Comparison of ENCODE assay signal across 9 mouse cellular contexts in the genomic region with DNA sequence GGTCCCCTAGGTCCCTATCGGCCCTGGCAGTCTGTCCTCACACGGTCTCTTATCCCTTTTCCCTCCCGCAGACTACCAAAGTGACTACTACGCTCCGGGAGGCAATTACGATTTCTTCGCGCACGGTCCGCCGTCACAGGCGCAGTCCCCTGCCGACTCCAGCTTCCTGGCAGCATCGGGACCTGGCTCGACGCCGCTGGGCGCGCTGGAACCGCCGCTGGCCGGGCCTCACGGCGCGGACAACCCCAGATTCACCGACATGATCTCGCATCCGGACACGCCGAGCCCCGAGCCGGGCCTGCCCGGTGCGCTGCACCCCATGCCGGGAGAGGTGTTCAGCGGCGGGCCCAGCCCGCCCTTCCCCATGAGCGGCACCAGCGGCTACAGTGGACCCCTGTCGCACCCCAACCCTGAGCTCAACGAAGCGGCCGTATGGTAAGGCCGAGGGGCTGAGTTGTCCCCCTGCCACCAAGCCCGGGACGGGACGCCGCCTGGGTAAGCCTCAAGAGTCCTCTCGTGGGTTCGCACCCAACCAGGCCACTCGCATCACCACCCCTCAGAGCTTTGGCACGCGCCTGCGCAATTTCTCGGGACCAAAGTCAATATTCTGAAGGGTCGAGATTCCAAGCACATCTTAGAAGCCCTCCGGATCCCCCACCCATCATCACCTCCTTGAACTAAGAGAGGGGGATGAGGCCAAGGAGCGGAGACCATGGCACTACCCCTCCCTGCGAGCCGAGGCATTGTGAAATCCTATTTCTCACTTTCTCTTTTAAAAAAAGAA. TPM values are rescaled to one million over a fixed set of nuclear protein-coding genes. Genes with fewer than 3 reads are reported as not detected.
DNase-seq lines count a peak whose midpoint lies in the region; ATAC-seq lines count a peak whose summit lies in the region.
"Had no signal": no experiment of that assay in that cellular context is flagged by ENCODE, and none has a peak within 500 bp of the region (broad histone marks: within the 10 kb centered on the region; RNA-seq: fewer than 3 reads in every experiment).

No protein-coding gene starts in this region.

- H3K36me3 ChIP-seq in heart, embryonic 10.5 days = no peaks in the 10 kb centered on the region
- peaks cover 11% of the 10 kb centered on the region; the same call in 1 of the 2 replicates for H3K36me3 ChIP-seq in hindbrain, embryonic 13.5 days
- no peaks in the 10 kb centered on the region for H3K36me3 ChIP-seq in midbrain, embryonic 15.5 days (replicated peaks)

- no peak for ATAC-seq in hindbrain, embryonic 13.5 days (ENCODE audit: low FRiP score)
- ATAC-seq in midbrain, embryonic 15.5 days (replicated peaks) = peak; percentile 18
- no peak for ATAC-seq in megakaryocyte progenitor cell, adult 5-6 weeks (replicated peaks; ENCODE audit: poor library complexity)

- H3K27me3 ChIP-seq in heart, embryonic 10.5 days (ENCODE audit: insufficient read depth, poor library complexity, severe bottlenecking) = peaks cover 94% of the 10 kb centered on the region
- peaks cover 70% of the 10 kb centered on the region for H3K27me3 ChIP-seq in hindbrain, embryonic 13.5 days
- H3K27me3 ChIP-seq in midbrain, embryonic 15.5 days (replicated peaks) = peaks cover 18% of the 10 kb centered on the region

- peaks cover 37% of the 10 kb centered on the region for H3K4me1 ChIP-seq in heart, embryonic 10.5 days
- H3K4me1 ChIP-seq in brown adipose tissue, adult 24 weeks (ENCODE audit: control insufficient read depth, insufficient read depth, insufficient read length, low read length) = no peaks in the 10 kb centered on the region
- H3K4me1 ChIP-seq in hindbrain, embryonic 13.5 days (replicated peaks) = peaks cover 39% of the 10 kb centered on the region
- peaks cover 29% of the 10 kb centered on the region for H3K4me1 ChIP-seq in midbrain, embryonic 15.5 days

- DNase-seq in heart, embryonic 10.5 days (ENCODE audit: low spot score) = no peak
- no peak for DNase-seq in heart, adult 9 months (ENCODE audit: low spot score in 2 of 2)
- no peak for DNase-seq in frontal cortex, adult 2 months (ENCODE audit: extremely low spot score in 1 of 2, low spot score in 1 of 2)
- no peak for DNase-seq in kidney, postnatal 14 days

- peak overlapping the region; percentile 96 for H3K9ac ChIP-seq in hindbrain, embryonic 13.5 days
- peak overlapping the region; percentile 52 for H3K9ac ChIP-seq in midbrain, embryonic 15.5 days

- H3K9me3 ChIP-seq in heart, embryonic 10.5 days = no peaks in the 10 kb centered on the region
- no peaks in the 10 kb centered on the region for H3K9me3 ChIP-seq in hindbrain, embryonic 13.5 days
- H3K9me3 ChIP-seq in midbrain, embryonic 15.5 days = no peaks in the 10 kb centered on the region

- peak overlapping the region; percentile 74 for H3K4me2 ChIP-seq in hindbrain, embryonic 13.5 days
- H3K4me2 ChIP-seq in midbrain, embryonic 15.5 days = peak overlapping the region; percentile 54

- no peak overlapping the region for H3K27ac ChIP-seq in heart, embryonic 10.5 days
- no peak overlapping the region for H3K27ac ChIP-seq in brown adipose tissue, adult 24 weeks (replicated peaks; ENCODE audit: low read depth, low read length)
- H3K27ac ChIP-seq in hindbrain, embryonic 13.5 days = peak overlapping the region; percentile 97
- peak overlapping the region; percentile 81 for H3K27ac ChIP-seq in midbrain, embryonic 15.5 days

- WGBS in heart, embryonic 10.5 days = 1% methylated on average over 61 of the region's 61 CpGs
- under 1% methylated on average over 59 of the region's 61 CpGs for WGBS in hindbrain, embryonic 13.5 days
- WGBS in midbrain, embryonic 15.5 days = 4% methylated on average over 61 of the region's 61 CpGs

- peak overlapping the region; percentile 53 for H3K4me3 ChIP-seq in heart, embryonic 10.5 days
- peak overlapping the region; percentile 27 for H3K4me3 ChIP-seq in brown adipose tissue, adult 24 weeks (ENCODE audit: insufficient read depth, low read depth, low read length)
- H3K4me3 ChIP-seq in hindbrain, embryonic 13.5 days = peak overlapping the region; percentile 67
- H3K4me3 ChIP-seq in midbrain, embryonic 15.5 days = peak overlapping the region; percentile 46
- H3K4me3 ChIP-seq: erythroblast, embryonic 14.5 days had no signal

RNA-seq across cellular contexts. Expression of a gene that starts 8.6 kb away (rescaled TPM):
- polyA plus RNA-seq in heart, embryonic 10.5 days (2016; fragmentation: Nextera tagmentation; extraction: Ambion mirVana) = 0.05 TPM in 1 of 2 replicates, not detected in the other
- polyA plus RNA-seq in brown adipose tissue, adult 24 weeks (2012; ENCODE audit: insufficient read depth, insufficient read length, missing spikeins) = not detected in 2 replicates
- 48.9 and 50.7 TPM in 2 replicates for polyA plus RNA-seq in hindbrain, embryonic 13.5 days (2015; fragmentation: Nextera tagmentation; extraction: Ambion mirVana)
- 36.8 and 41.5 TPM in 2 replicates for polyA plus RNA-seq in midbrain, embryonic 15.5 days (2015; fragmentation: Nextera tagmentation; extraction: Ambion mirVana)
- not detected in 2 replicates for total RNA-seq in megakaryocyte progenitor cell, adult 5-6 weeks (2015)
- not detected in 2 replicates for total RNA-seq in megakaryocyte progenitor cell, adult 5-6 weeks (2017)
- polyA plus RNA-seq in frontal cortex, adult 2 months (2012; rRNA removed) = 0.23 and 0.40 TPM in 2 replicates
- polyA plus RNA-seq: erythroblast, embryonic 14.5 days had no signal

RNA-seq across cellular contexts. Expression of a gene that starts 32.5 kb away (rescaled TPM):
- 7.5 and 7.7 TPM in 2 replicates for polyA plus RNA-seq in heart, embryonic 10.5 days (2016; fragmentation: Nextera tagmentation; extraction: Ambion mirVana)
- 22.0 and 25.5 TPM in 2 replicates for polyA plus RNA-seq in brown adipose tissue, adult 24 weeks (2012; ENCODE audit: insufficient read depth, insufficient read length, missing spikeins)
- polyA plus RNA-seq in hindbrain, embryonic 13.5 days (2015; fragmentation: Nextera tagmentation; extraction: Ambion mirVana) = 6.4 and 6.7 TPM in 2 replicates
- 5.6 and 6.0 TPM in 2 replicates for polyA plus RNA-seq in midbrain, embryonic 15.5 days (2015; fragmentation: Nextera tagmentation; extraction: Ambion mirVana)
- 1.6 and 7.1 TPM in 2 replicates for total RNA-seq in megakaryocyte progenitor cell, adult 5-6 weeks (2015)
- 3.2 and 9.0 TPM in 2 replicates for total RNA-seq in megakaryocyte progenitor cell, adult 5-6 weeks (2017)
- polyA plus RNA-seq in frontal cortex, adult 2 months (2012; rRNA removed) = 6.9 and 7.1 TPM in 2 replicates
- polyA plus RNA-seq: erythroblast, embryonic 14.5 days had no signal

RNA-seq across cellular contexts. Expression of a gene that starts 36.2 kb away (rescaled TPM):
- polyA plus RNA-seq in heart, embryonic 10.5 days (2016; fragmentation: Nextera tagmentation; extraction: Ambion mirVana) = 0.16 and 0.23 TPM in 2 replicates
- polyA plus RNA-seq in brown adipose tissue, adult 24 weeks (2012; ENCODE audit: insufficient read depth, insufficient read length, missing spikeins) = not detected in 2 replicates
- polyA plus RNA-seq in hindbrain, embryonic 13.5 days (2015; fragmentation: Nextera tagmentation; extraction: Ambion mirVana) = not detected in 2 replicates
- polyA plus RNA-seq in midbrain, embryonic 15.5 days (2015; fragmentation: Nextera tagmentation; extraction: Ambion mirVana) = 0.36 TPM in 1 of 2 replicates, not detected in the other
- not detected in 2 replicates for total RNA-seq in megakaryocyte progenitor cell, adult 5-6 weeks (2015)
- total RNA-seq in megakaryocyte progenitor cell, adult 5-6 weeks (2017) = not detected in 2 replicates
- polyA plus RNA-seq in frontal cortex, adult 2 months (2012; rRNA removed) = 0.40 TPM in 1 of 2 replicates, not detected in the other
- polyA plus RNA-seq: erythroblast, embryonic 14.5 days had no signal

Comparison
In these comparisons a context has a peak if more than half of its experiments do, and no peak if none do; other contexts are left out.
1. H3K27ac ChIP-seq: peak in hindbrain, embryonic 13.5 days (single experiment) and midbrain, embryonic 15.5 days (single experiment); none in heart, embryonic 10.5 days (single experiment) and brown adipose tissue, adult 24 weeks (single experiment).
2. RNA of a gene that starts 8.6 kb away (polyA plus RNA-seq): 48.9 to 50.7 TPM in hindbrain, embryonic 13.5 days and 36.8 to 41.5 TPM in midbrain, embryonic 15.5 days; 0.23 to 0.40 TPM in frontal cortex, adult 2 months, 0.05 TPM in heart, embryonic 10.5 days and not detected in brown adipose tissue, adult 24 weeks; every median in the first group is over 10 times any median in the second.
3. Peak in every context shown above with its lines, with median percentiles within 50 percentile points of each other: H3K4me3 ChIP-seq.